Mouse (Mus musculus) kidney, adult 2 months (tissue): ENCODE results near the gene Eps15.

Experiments
- CTCF ChIP-seq: fragments of 200-500 bp; conservative IDR thresholded peaks from 2 replicates; pipeline ENCODE4 v1.5.1; 2011; ENCODE audit warnings: low read depth, mild to moderate bottlenecking, control low read depth, low read length, moderate library complexity, mixed read lengths; ENCODE audit not compliant: insufficient read depth, insufficient read length
- POLR2A ChIP-seq: fragments of 200-500 bp; IDR thresholded peaks from one replicate; pipeline ENCODE4 v1.6.1; 2011; ENCODE audit warnings: low read depth, low read length, control low read depth

GRCm38 (mm10) chr4:109419563-109419962 lies 139.5 kb downstream of the Eps15 start:
- TF ChIP-seq CTCF (no peak), POLR2A (no peak)
